Mouse (Mus musculus) stomach, postnatal 0 days (tissue): ENCODE measurements around the gene Msgn1.

Experiments used
- CTCF ChIP-seq: IDR thresholded peaks from 2 replicates; pipeline ENCODE4 v1.5.1; 2016; ENCODE audit warnings: antibody characterized with exemption, low read depth, mild to moderate bottlenecking, moderate library complexity
- EP300 ChIP-seq: optimal IDR thresholded peaks from 2 replicates; pipeline ENCODE3; 2016; ENCODE audit warnings: antibody characterized with exemption

- no peak for TF ChIP-seq CTCF
- TF ChIP-seq EP300 = no peak
These were observed 10.7 kb downstream of the Msgn1 start for GRCm38 (mm10) chr12:11198026-11198425.
